Mouse (Mus musculus) megakaryocyte, embryonic 14.5 days (primary cell): ENCODE data around the gene Sh3pxd2a. TPM values are rescaled to one million over a fixed set of nuclear protein-coding genes. Genes with fewer than 3 reads are reported as not detected.
A peak's percentile ranks its signal among the peaks of the same experiment; 100 is the strongest.

Experiments
- H3K27me3 ChIP-seq: replicated peaks from 2 replicates; pipeline ENCODE3; 2012; ENCODE audit warnings: inconsistent platforms
- H3K36me3 ChIP-seq: replicated peaks from 2 replicates; pipeline ENCODE3; 2012; ENCODE audit warnings: low read length, inconsistent platforms, mixed read lengths
- H3K4me1 ChIP-seq: 2 replicates; pipeline ENCODE4 v1.6.1; 2012; ENCODE audit warnings: inconsistent platforms
- H3K4me3 ChIP-seq: replicated peaks from 2 replicates; pipeline ENCODE3; 2012; ENCODE audit warnings: moderate library complexity, mild to moderate bottlenecking, inconsistent platforms
- H3K9me3 ChIP-seq: 2 replicates; pipeline ENCODE4 v1.6.1; 2012; ENCODE audit warnings: inconsistent platforms
- FLI1 ChIP-seq: IDR thresholded peaks from 2 replicates; pipeline ENCODE4 v1.6.1; 2012; ENCODE audit warnings: low read length, inconsistent platforms, mixed read lengths
- GATA1 ChIP-seq: IDR thresholded peaks from 3 replicates; pipeline ENCODE4 v1.6.1; 2012; ENCODE audit warnings: mixed read lengths, low read length, inconsistent platforms, borderline replicate concordance
- polyA plus RNA-seq: library from polyadenylated mRNA; stranded (reverse); fragments of >175 nt; gene quantifications from 2 replicates; pipeline ENCODE4 v1.2.3, GENCODE M21; 2012; ENCODE audit warnings: low replicate concordance; ENCODE audit not compliant: insufficient read depth

The Sh3pxd2a gene
- polyA plus RNA-seq, 1 experiment = 0.21 TPM

- H3K4me1 ChIP-seq = peaks cover 9% of the 10 kb centered on the region
- H3K36me3 ChIP-seq = no peaks in the 10 kb centered on the region
- TF ChIP-seq FLI1 = no peak
- TF ChIP-seq GATA1 = no peak
- peaks cover 9% of the 10 kb centered on the region; the same call in 1 of the 2 replicates for H3K9me3 ChIP-seq
- peak overlapping the region; percentile 53 for H3K4me3 ChIP-seq
- peaks cover 91% of the 10 kb centered on the region for H3K27me3 ChIP-seq
These were observed 211.1 kb downstream of the Sh3pxd2a start for GRCm38 (mm10) chr19:47253053-47253628.

GRCm38 (mm10) chr19:47250931-47251330 is 213.3 kb downstream of the Sh3pxd2a start:
- H3K4me1 ChIP-seq = peaks cover 9% of the 10 kb centered on the region
- TF ChIP-seq FLI1 = no peak
- no peak for TF ChIP-seq GATA1
- H3K27me3 ChIP-seq = peaks cover 90% of the 10 kb centered on the region
- peaks cover 9% of the 10 kb centered on the region; the same call in 1 of the 2 replicates for H3K9me3 ChIP-seq
- H3K4me3 ChIP-seq = no peak overlapping the region
- H3K36me3 ChIP-seq = no peaks in the 10 kb centered on the region

GRCm38 (mm10) chr19:47248906-47249568 is 215.2 kb downstream of the Sh3pxd2a start:
- Histone ChIP-seq H3K4me1 (peaks cover 9% of the 10 kb centered on the region), H3K9me3 (peaks cover 9% of the 10 kb centered on the region; the same call in 1 of the 2 replicates), H3K36me3 (no peaks in the 10 kb centered on the region), H3K27me3 (peaks cover 78% of the 10 kb centered on the region), H3K4me3 (no peak overlapping the region)
- TF ChIP-seq GATA1 (no peak), FLI1 (no peak)

- TF ChIP-seq GATA1 = no peak
- no peak for TF ChIP-seq FLI1
These were observed 215.9 kb downstream of the Sh3pxd2a start for GRCm38 (mm10) chr19:47248296-47248695.

GRCm38 (mm10) chr19:47247791-47248190 is 216.4 kb downstream of the Sh3pxd2a start:
- 0 out of 2 replicates have a peak, but pooled peaks cover under 1% of the 10 kb centered on the region for H3K9me3 ChIP-seq
- H3K27me3 ChIP-seq = peaks cover 72% of the 10 kb centered on the region
- H3K36me3 ChIP-seq = no peaks in the 10 kb centered on the region
- no peak overlapping the region for H3K4me3 ChIP-seq
- TF ChIP-seq GATA1 = no peak
- TF ChIP-seq FLI1 = no peak
- peaks cover under 1% of the 10 kb centered on the region; the same call in 1 of the 2 replicates for H3K4me1 ChIP-seq

More at GRCm38 (mm10) chr19:47248296-47248695, 215.9 kb downstream of the Sh3pxd2a start:
- 0 out of 2 replicates have a peak, but pooled peaks cover 4% of the 10 kb centered on the region for H3K9me3 ChIP-seq
- H3K4me3 ChIP-seq = no peak overlapping the region
- peaks cover 5% of the 10 kb centered on the region for H3K4me1 ChIP-seq
- no peaks in the 10 kb centered on the region for H3K36me3 ChIP-seq
- peaks cover 74% of the 10 kb centered on the region for H3K27me3 ChIP-seq

GRCm38 (mm10) chr19:47245512-47245911 is 218.7 kb downstream of the Sh3pxd2a start:
- H3K4me3 ChIP-seq = no peak overlapping the region
- H3K36me3 ChIP-seq = no peaks in the 10 kb centered on the region
- TF ChIP-seq FLI1 (no peak), GATA1 (no peak)

GRCm38 (mm10) chr19:47242227-47242626 is 222.0 kb downstream of the Sh3pxd2a start:
- no peak overlapping the region for H3K4me3 ChIP-seq
- H3K4me1 ChIP-seq = peaks cover 15% of the 10 kb centered on the region; the same call in 1 of the 2 replicates
- no peaks in the 10 kb centered on the region for H3K9me3 ChIP-seq
- no peak for TF ChIP-seq FLI1
- no peak for TF ChIP-seq GATA1
- H3K27me3 ChIP-seq = peaks cover 69% of the 10 kb centered on the region
- H3K36me3 ChIP-seq = no peaks in the 10 kb centered on the region

More at GRCm38 (mm10) chr19:47245512-47245911, 218.7 kb downstream of the Sh3pxd2a start:
- peaks cover 12% of the 10 kb centered on the region; the same call in 1 of the 2 replicates for H3K4me1 ChIP-seq
- peaks cover 64% of the 10 kb centered on the region for H3K27me3 ChIP-seq
- H3K9me3 ChIP-seq = no peaks in the 10 kb centered on the region

- no peak for TF ChIP-seq FLI1
- no peak for TF ChIP-seq GATA1
- H3K4me3 ChIP-seq = no peak overlapping the region
- no peaks in the 10 kb centered on the region for H3K9me3 ChIP-seq
- peaks cover 15% of the 10 kb centered on the region; the same call in 1 of the 2 replicates for H3K4me1 ChIP-seq
- H3K27me3 ChIP-seq = peaks cover 71% of the 10 kb centered on the region
- H3K36me3 ChIP-seq = no peaks in the 10 kb centered on the region
These were observed 223.2 kb downstream of the Sh3pxd2a start for GRCm38 (mm10) chr19:47240957-47241356.

GRCm38 (mm10) chr19:47240076-47240475 is 224.1 kb downstream of the Sh3pxd2a start:
- TF ChIP-seq FLI1 (no peak), GATA1 (no peak)
- H3K4me3 ChIP-seq = no peak overlapping the region

GRCm38 (mm10) chr19:47233087-47233486 is 231.1 kb downstream of the Sh3pxd2a start:
- TF ChIP-seq GATA1 (no peak), FLI1 (no peak)
- Histone ChIP-seq H3K4me3 (no peak overlapping the region), H3K9me3 (no peaks in the 10 kb centered on the region), H3K36me3 (no peaks in the 10 kb centered on the region), H3K4me1 (peaks cover 7% of the 10 kb centered on the region; the same call in 1 of the 2 replicates), H3K27me3 (peaks cover 70% of the 10 kb centered on the region)

More at GRCm38 (mm10) chr19:47240076-47240475, 224.1 kb downstream of the Sh3pxd2a start:
- peaks cover 15% of the 10 kb centered on the region; the same call in 1 of the 2 replicates for H3K4me1 ChIP-seq
- peaks cover 69% of the 10 kb centered on the region for H3K27me3 ChIP-seq
- no peaks in the 10 kb centered on the region for H3K9me3 ChIP-seq
- H3K36me3 ChIP-seq = no peaks in the 10 kb centered on the region
